12 mouse cellular contexts compared by ENCODE assay signal in the genomic region with DNA sequence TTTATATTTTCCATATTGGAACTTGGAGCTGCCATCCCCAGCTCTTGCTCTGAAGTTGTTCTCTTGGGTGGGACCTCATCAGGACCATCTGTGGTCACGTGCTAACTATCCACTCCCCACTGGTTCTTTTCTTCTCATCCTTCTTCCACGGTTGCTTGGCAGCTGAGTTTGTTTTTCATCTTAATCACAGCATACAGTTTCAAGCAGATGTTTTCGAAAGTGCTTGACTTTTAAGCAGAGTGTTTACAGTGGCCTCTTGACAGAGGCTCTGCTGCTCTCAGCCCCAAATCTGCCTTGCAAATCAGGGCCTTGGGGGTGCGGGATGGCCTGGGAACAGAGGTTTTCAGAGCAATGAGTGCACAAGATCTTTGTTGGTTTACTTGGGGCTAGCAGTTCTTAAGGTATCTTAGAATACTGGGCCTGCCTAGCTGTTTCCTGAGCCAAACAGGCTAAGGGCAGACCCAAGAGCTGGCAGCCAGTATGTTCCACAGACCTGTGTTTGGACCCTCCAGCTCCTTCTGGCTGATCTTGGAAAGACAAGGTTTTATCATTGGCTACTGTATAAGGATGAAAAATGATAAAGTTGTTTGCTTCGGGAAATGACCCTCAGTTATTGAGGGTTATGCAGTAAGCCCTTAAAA.
DNase-seq lines count a peak whose midpoint lies in the region; ATAC-seq lines count a peak whose summit lies in the region.
"Had no signal": no experiment of that assay in that cellular context is flagged by ENCODE, and none has a peak within 500 bp of the region (broad histone marks: within the 10 kb centered on the region; RNA-seq: fewer than 3 reads in every experiment).

No protein-coding gene starts in this region.

- peak; percentile 15 for DNase-seq in gastrocnemius, adult 18-20 months (ENCODE audit: low spot score)
- DNase-seq in gastrocnemius, postnatal 25 days = no peak
- peak; percentile 21 for DNase-seq in adipocyte (ENCODE audit: low spot score)
- DNase-seq in heart, adult 8-10 months (ENCODE audit: low spot score) = peak; percentile 32
- DNase-seq in hindbrain, embryonic 10.5 days (ENCODE audit: low spot score) = no peak
- DNase-seq: kidney, postnatal 14 days; liver, postnatal 0 days; thymus, postnatal 36 days had no signal

- peaks cover 23% of the 10 kb centered on the region for H3K4me1 ChIP-seq in lung, embryonic 15.5 days
- no peaks in the 10 kb centered on the region for H3K4me1 ChIP-seq in liver, embryonic 12.5 days
- peaks cover 7% of the 10 kb centered on the region for H3K4me1 ChIP-seq in hindbrain, embryonic 10.5 days (replicated peaks)

- H3K27me3 ChIP-seq in lung, embryonic 15.5 days = no peaks in the 10 kb centered on the region
- no peaks in the 10 kb centered on the region for H3K27me3 ChIP-seq in liver, embryonic 12.5 days (replicated peaks)
- H3K27me3 ChIP-seq in hindbrain, embryonic 10.5 days (ENCODE audit: insufficient read depth, poor library complexity, severe bottlenecking) = no peaks in the 10 kb centered on the region

- no peak overlapping the region for H3K4me3 ChIP-seq in lung, embryonic 15.5 days
- H3K4me3 ChIP-seq in liver, embryonic 12.5 days = no peak overlapping the region
- H3K4me3 ChIP-seq in hindbrain, embryonic 10.5 days = no peak overlapping the region

- H3K9me3 ChIP-seq in lung, embryonic 15.5 days = no peaks in the 10 kb centered on the region
- H3K9me3 ChIP-seq in liver, embryonic 12.5 days (replicated peaks) = no peaks in the 10 kb centered on the region
- no peaks in the 10 kb centered on the region for H3K9me3 ChIP-seq in hindbrain, embryonic 10.5 days

- no peaks in the 10 kb centered on the region for H3K36me3 ChIP-seq in lung, embryonic 15.5 days
- no peaks in the 10 kb centered on the region for H3K36me3 ChIP-seq in liver, embryonic 12.5 days
- no peaks in the 10 kb centered on the region for H3K36me3 ChIP-seq in hindbrain, embryonic 10.5 days

- ATAC-seq in lung, embryonic 15.5 days (ENCODE audit: borderline replicate concordance, extremely low read depth, low FRiP score, low TSS enrichment) = peak; percentile 86
- no peak for ATAC-seq in cerebellum, adult (ENCODE audit: insufficient number of reproducible peaks, low FRiP score, low TSS enrichment)
- no peak for ATAC-seq in liver, embryonic 12.5 days
- ATAC-seq: activated CD4-positive, CD25-positive, alpha-beta regulatory T cell, adult 4 months; liver, postnatal 0 days had no signal

- H3K9ac ChIP-seq in lung, embryonic 15.5 days = no peak overlapping the region
- no peak overlapping the region for H3K9ac ChIP-seq in liver, embryonic 12.5 days
- H3K9ac ChIP-seq: liver, postnatal 0 days had no signal

- H3K27ac ChIP-seq in lung, embryonic 15.5 days = peak overlapping the region; percentile 69
- no peak overlapping the region for H3K27ac ChIP-seq in liver, embryonic 12.5 days
- no peak overlapping the region for H3K27ac ChIP-seq in hindbrain, embryonic 10.5 days

- H3K4me2 ChIP-seq in lung, embryonic 15.5 days = no peak overlapping the region
- no peak overlapping the region for H3K4me2 ChIP-seq in liver, embryonic 12.5 days

- WGBS in lung, embryonic 15.5 days = 15% methylated on average over 5 of the region's 5 CpGs
- WGBS in liver, embryonic 12.5 days (ENCODE audit: insufficient replicate concordance) = 39% methylated on average over 5 of the region's 5 CpGs
- WGBS in hindbrain, embryonic 10.5 days = 36% methylated on average over 5 of the region's 5 CpGs

Comparison
In these comparisons a context has a peak if more than half of its experiments do, and no peak if none do; other contexts are left out.
1. DNase-seq: peak in gastrocnemius, adult 18-20 months (single experiment), adipocyte (single experiment) and heart, adult 8-10 months (single experiment); none in gastrocnemius, postnatal 25 days (single experiment) and hindbrain, embryonic 10.5 days (single experiment).